Mouse (Mus musculus) thymus, adult 2 months (tissue): ENCODE data around the gene Glra4.

Source experiments
- CTCF ChIP-seq: fragments of 200-500 bp; IDR thresholded peaks from 2 replicates; pipeline ENCODE4 v1.5.1; 2012; ENCODE audit warnings: mild to moderate bottlenecking, control low read depth, low read length, moderate library complexity, borderline replicate concordance; ENCODE audit not compliant: control insufficient read depth, poor library complexity, insufficient read depth; ENCODE audit errors: extremely low read depth
- POLR2A ChIP-seq: fragments of 200-500 bp; IDR thresholded peaks from 2 replicates; pipeline ENCODE4 v1.6.1; 2012; ENCODE audit warnings: mild to moderate bottlenecking, low read length, control low read depth, moderate library complexity; ENCODE audit not compliant: control insufficient read depth, poor library complexity, insufficient read depth; ENCODE audit errors: extremely low read depth

GRCm38 (mm10) chrX:136740087-136740790 lies 39.7 kb downstream of the Glra4 start:
- TF ChIP-seq CTCF = no peak
- no peak for TF ChIP-seq POLR2A
